Mouse (Mus musculus) spleen, adult 2 months (tissue): Measurements from ENCODE around the gene Ifna5. TPM values are rescaled to one million over a fixed set of nuclear protein-coding genes. Genes with fewer than 3 reads are reported as not detected.
"Not testable (repeated sequence)": the region's sequence is repeated elsewhere in the genome, so short reads cannot be mapped to it uniquely, and the experiment has no call there.

Source experiments
- DNase-seq, 2 experiments: peaks; one replicate each; pipeline versions ENCODE4 v3.0.0 to v3.0.0-alpha.2; 2012 to 2021; ENCODE audit warnings: low spot score in 2 of 2, low read depth in 1 of 2
- H3K27ac ChIP-seq: fragments of 200-500 bp; 2 replicates; pipeline ENCODE4 v1.5.1; 2012; ENCODE audit warnings: low read length, inconsistent platforms; ENCODE audit not compliant: insufficient read depth
- H3K27me3 ChIP-seq: fragments of 200-500 bp; 2 replicates; pipeline ENCODE4 v1.6.1; 2012; ENCODE audit warnings: mild to moderate bottlenecking, moderate library complexity, low read length, inconsistent platforms; ENCODE audit not compliant: control insufficient read depth, insufficient read depth
- H3K36me3 ChIP-seq: fragments of 200-500 bp; 2 replicates; pipeline ENCODE4 v1.6.1; 2012; ENCODE audit warnings: mild to moderate bottlenecking, low read length, inconsistent platforms; ENCODE audit not compliant: control insufficient read depth, insufficient read depth
- H3K4me1 ChIP-seq: fragments of 200-500 bp; 2 replicates; pipeline ENCODE4 v1.6.1; 2011; ENCODE audit warnings: inconsistent platforms; ENCODE audit not compliant: control insufficient read depth, insufficient read depth, insufficient read length
- H3K4me3 ChIP-seq: fragments of 200-500 bp; 2 replicates; pipeline ENCODE4 v1.5.1; 2011; ENCODE audit warnings: mild to moderate bottlenecking, inconsistent platforms; ENCODE audit not compliant: insufficient read depth, insufficient read length; ENCODE audit errors: extremely low read depth
- CTCF ChIP-seq: fragments of 200-500 bp; IDR thresholded peaks from 2 replicates; pipeline ENCODE4 v1.5.1; 2011; ENCODE audit warnings: mild to moderate bottlenecking, inconsistent platforms; ENCODE audit not compliant: insufficient read depth, insufficient read length, insufficient replicate concordance; ENCODE audit errors: extremely low read depth
- POLR2A ChIP-seq: fragments of 200-500 bp; IDR thresholded peaks from 2 replicates; pipeline ENCODE4 v1.6.1; 2011; ENCODE audit warnings: low read depth, low read length, inconsistent platforms
- WGBS: fragments of 180-500 bp; shearing (Covaris S2); methylation state at CpG from one replicate; pipeline ENCODE4 v1.1.7; 2018; 5-methylcytosine and 5-hydroxymethylcytosine counted together
- polyA plus RNA-seq: library from polyadenylated mRNA; depleted of rRNA; stranded (reverse); fragments of >200 nt; gene quantifications from 2 replicates; pipeline ENCODE4 v1.2.3, GENCODE M21; 2012

Ifna5 gene
- polyA plus RNA-seq, 1 experiment: not detected

GRCm38 (mm10) chr4:88815928-88816327, 19.4 kb upstream of the Ifna5 start, which contains the start of gene Ifna7:
Ifna7 (plus strand) TSS chr4:88816228.
- H3K36me3 ChIP-seq: no peaks in the 10 kb centered on the region
- H3K4me3 ChIP-seq: no peak within 1 kb of the TSS
- 61% methylated on average over 3 of the region's 3 CpGs for WGBS
- no peaks in the 10 kb centered on the region for H3K4me1 ChIP-seq
- H3K27ac ChIP-seq: no peak within 1 kb of the TSS
- DNase-seq: no peak
- TF ChIP-seq CTCF: no peak
- TF ChIP-seq POLR2A: no peak
- H3K27me3 ChIP-seq: no peaks in the 10 kb centered on the region

GRCm38 (mm10) chr4:88819659-88820058, 15.7 kb upstream of the Ifna5 start, which contains the start of gene Ifna11:
Ifna11 (plus strand) TSS chr4:88819959.
- Histone ChIP-seq H3K27ac (no peak within 1 kb of the TSS), H3K27me3 (no peaks in the 10 kb centered on the region), H3K4me3 (no peak within 1 kb of the TSS), H3K36me3 (no peaks in the 10 kb centered on the region), H3K4me1 (no peaks in the 10 kb centered on the region)
- TF ChIP-seq POLR2A: no peak
- WGBS: 89% methylated on average over 1 of the region's 1 CpGs
- DNase-seq: no peak

GRCm38 (mm10) chr4:88822995-88823394, 12.3 kb upstream of the Ifna5 start:
- Histone ChIP-seq H3K4me1 (no peaks in the 10 kb centered on the region), H3K27me3 (no peaks in the 10 kb centered on the region), H3K4me3 (no peak overlapping the region), H3K36me3 (no peaks in the 10 kb centered on the region), H3K27ac (no peak overlapping the region)
- WGBS: 29% methylated on average over 4 of the region's 4 CpGs
- TF ChIP-seq CTCF: no peak
- DNase-seq: no peak

GRCm38 (mm10) chr4:88827116-88827515, 8.2 kb upstream of the Ifna5 start, which contains the start of gene Ifna6:
Ifna6 (plus strand) TSS chr4:88827416.
- H3K36me3 ChIP-seq, H3K27ac ChIP-seq, H3K27me3 ChIP-seq, H3K4me3 ChIP-seq, DNase-seq, H3K4me1 ChIP-seq: not testable (repeated sequence)

GRCm38 (mm10) chr4:88830523-88830922, 4.8 kb upstream of the Ifna5 start:
- WGBS: 30% methylated on average over 4 of the region's 4 CpGs
- Histone ChIP-seq H3K36me3 (no peaks in the 10 kb centered on the region), H3K4me1 (no peaks in the 10 kb centered on the region), H3K4me3 (no peak overlapping the region), H3K27ac (no peak overlapping the region), H3K27me3 (no peaks in the 10 kb centered on the region)
- TF ChIP-seq CTCF (no peak), POLR2A (no peak)
- DNase-seq: peak in 1 of 2 experiments; percentile 40

GRCm38 (mm10) chr4:88838828-88839227, 3.5 kb downstream of the Ifna5 start:
- WGBS: 37% methylated on average over 3 of the region's 3 CpGs
- no peak overlapping the region for H3K27ac ChIP-seq
- H3K4me1 ChIP-seq: no peaks in the 10 kb centered on the region; the same call in 1 of the 2 replicates
- TF ChIP-seq POLR2A (no peak), CTCF (no peak)
- DNase-seq: no peak
- no peak overlapping the region for H3K4me3 ChIP-seq
- no peaks in the 10 kb centered on the region for H3K27me3 ChIP-seq
- H3K36me3 ChIP-seq: no peaks in the 10 kb centered on the region

- no peaks in the 10 kb centered on the region for H3K36me3 ChIP-seq
These were observed 4.7 kb downstream of the Ifna5 start for GRCm38 (mm10) chr4:88840058-88840457.

More at GRCm38 (mm10) chr4:88840058-88840457, 4.7 kb downstream of the Ifna5 start:
- no peak for DNase-seq
- 38% methylated on average over 3 of the region's 3 CpGs for WGBS
- Histone ChIP-seq H3K4me1 (no peaks in the 10 kb centered on the region; the same call in 1 of the 2 replicates), H3K4me3 (no peak overlapping the region; the same call in 1 of the 2 replicates), H3K27me3 (no peaks in the 10 kb centered on the region), H3K27ac (no peak overlapping the region)
- TF ChIP-seq CTCF (no peak), POLR2A (no peak)
